Mouse (Mus musculus) embryo, embryonic 10.5 days (tissue): ENCODE results near the gene Zfp831.

ENCODE experiments used
- DNase-seq: peaks from one replicate; pipeline ENCODE4 v3.0.0-alpha.2; 2015; ENCODE audit warnings: low spot score

Gene Zfp831

DNA sequence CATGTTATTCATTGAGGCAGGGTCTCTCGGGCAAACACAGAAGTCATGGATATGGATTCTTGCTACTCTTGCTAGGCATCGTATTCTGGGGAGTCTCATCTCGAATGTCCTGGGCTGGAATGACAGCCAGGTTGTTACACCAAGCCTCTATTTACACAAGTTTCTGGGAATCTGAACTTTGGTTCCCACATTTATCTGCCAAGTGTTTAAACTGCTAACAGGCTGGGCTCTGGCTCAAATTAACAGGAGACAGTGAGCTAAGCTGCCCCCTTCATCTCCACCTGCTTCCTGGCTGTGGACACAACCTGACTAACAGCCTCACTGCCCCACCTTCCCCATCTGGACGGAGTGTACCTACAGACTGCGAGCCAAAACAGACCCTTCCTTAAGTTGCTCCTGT lies 88.6 kb downstream of the Zfp831 start:
- no peak for DNase-seq

DNA sequence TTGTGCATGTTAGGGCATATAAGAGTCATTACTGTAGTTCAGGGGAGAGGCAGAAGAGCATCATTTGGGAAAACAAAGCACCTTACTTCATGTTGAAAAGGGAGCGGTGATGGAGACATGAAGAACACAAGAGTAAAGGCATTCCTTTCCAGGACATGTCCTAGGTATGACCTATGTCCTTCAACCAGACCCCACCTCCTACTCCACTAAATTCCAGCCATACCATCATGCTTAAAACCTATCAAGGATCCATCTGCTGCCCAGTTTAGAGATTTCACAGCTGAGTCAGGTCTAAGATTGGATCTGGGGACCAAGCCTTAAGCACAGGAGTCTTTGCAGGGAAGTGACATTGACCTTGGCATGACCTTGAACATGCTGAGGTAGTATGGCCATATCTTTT lies 91.9 kb downstream of the Zfp831 start:
- no peak for DNase-seq

GRCm38 (mm10) chr2:174747182-174747581 lies 103.8 kb downstream of the Zfp831 start:
- DNase-seq: no peak

GRCm38 (mm10) chr2:174748381-174748780 lies 105.0 kb downstream of the Zfp831 start:
- DNase-seq: no peak

DNA sequence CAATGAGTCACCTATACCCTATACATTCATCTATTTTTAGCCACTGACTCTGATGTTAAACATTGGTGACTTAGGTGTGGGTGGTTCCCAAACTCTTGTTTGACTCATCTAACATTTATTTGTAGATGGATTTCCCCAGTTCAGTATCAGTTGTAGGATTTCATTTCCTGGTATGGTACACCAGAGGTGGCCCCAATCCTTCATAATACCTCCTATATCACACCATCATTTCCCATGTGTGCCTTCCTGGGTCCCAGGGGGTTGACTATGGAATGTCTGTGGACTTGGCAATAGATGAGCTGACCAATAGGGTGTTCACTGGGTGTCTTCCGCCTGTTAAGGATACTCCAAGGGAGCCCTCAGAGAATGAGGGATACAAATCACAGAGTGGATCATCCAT lies 109.9 kb downstream of the Zfp831 start:
- DNase-seq: no peak

- DNase-seq: no peak
Observed at GRCm38 (mm10) chr2:174754231-174754630, 110.9 kb downstream of the Zfp831 start.

DNA sequence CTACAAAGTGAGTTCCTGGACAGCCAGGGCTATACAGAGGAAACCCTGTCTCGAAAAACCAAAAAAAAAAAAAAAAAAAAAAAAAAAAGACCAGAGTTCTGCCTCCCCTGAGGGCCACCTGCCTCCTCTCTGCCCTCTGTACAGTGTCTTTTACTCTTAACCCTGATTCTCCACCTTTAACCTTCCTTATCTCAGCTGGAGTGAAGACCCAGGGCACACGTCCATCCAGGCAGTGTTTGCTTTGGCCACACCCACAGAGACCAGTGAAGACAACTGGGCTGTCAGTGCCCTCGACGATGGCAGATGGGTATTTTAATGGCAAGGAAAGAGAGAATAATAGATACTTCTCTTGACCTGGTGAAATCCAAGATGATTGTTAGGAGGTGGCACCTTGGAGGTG lies 115.9 kb downstream of the Zfp831 start:
- DNase-seq: no peak
